Mouse (Mus musculus) forebrain, embryonic 14.5 days (tissue): ENCODE measurements at regions not wholly inside any gene's neighbourhood (a gene's known extent, or its start where the extent isn't known, plus 50 kb on each side); places are given as distances from the start of the nearest gene placed in this dataset.

Experiments used
- ATAC-seq: fragments of 200-750 bp; cut with Nextera tagmentation; 2 replicates; pipeline ENCODE4 v1.8.0; 2017; ENCODE audit warnings: mild to moderate bottlenecking, moderate library complexity
- DNase-seq: peaks from one replicate; pipeline ENCODE4 v3.0.0-alpha.2; 2015; ENCODE audit warnings: low spot score
- H3K27ac ChIP-seq: fragments of 300-500 bp; sonication (generic); 2 replicates; pipeline ENCODE4 v1.5.1; 2014; ENCODE audit warnings: low read depth, mild to moderate bottlenecking, control low read depth, low read length, moderate library complexity
- H3K27me3 ChIP-seq: fragments of 300-500 bp; sonication (generic); replicated peaks from 2 replicates; pipeline ENCODE4 v1.6.1; 2014; ENCODE audit warnings: low read length, control low read depth, mixed read lengths; ENCODE audit not compliant: control insufficient read depth, insufficient read depth
- H3K36me3 ChIP-seq: fragments of 300-500 bp; sonication (generic); 2 replicates; pipeline ENCODE4 v1.6.1; 2014; ENCODE audit warnings: low read length, control low read depth; ENCODE audit not compliant: control insufficient read depth, insufficient read depth
- H3K4me1 ChIP-seq: fragments of 300-500 bp; sonication (generic); 2 replicates; pipeline ENCODE4 v1.6.1; 2014; ENCODE audit warnings: antibody characterized with exemption, low read length, control low read depth; ENCODE audit not compliant: control insufficient read depth, insufficient read depth
- H3K4me2 ChIP-seq: fragments of 300-500 bp; sonication (generic); 2 replicates; pipeline ENCODE4 v1.6.1; 2014; ENCODE audit warnings: mild to moderate bottlenecking, control low read depth, low read length
- H3K4me3 ChIP-seq: fragments of 300-500 bp; sonication (generic); 2 replicates; pipeline ENCODE4 v1.5.1; 2014; ENCODE audit warnings: low read depth, low read length, control low read depth
- H3K9ac ChIP-seq: fragments of 300-500 bp; sonication (generic); 2 replicates; pipeline ENCODE4 v1.6.1; 2014; ENCODE audit warnings: mild to moderate bottlenecking, low read length, control low read depth, moderate library complexity
- H3K9me3 ChIP-seq: fragments of 300-500 bp; sonication (generic); replicated peaks from 2 replicates; pipeline ENCODE4 v1.6.1; 2016; ENCODE audit warnings: low read length, control low read depth, mixed read lengths; ENCODE audit not compliant: control insufficient read depth
- WGBS: fragments of 180-500 bp; shearing (Covaris S2); extraction: QIAGEN DNeasy Blood & Tissue Kit; methylation state at CpG from one replicate; pipeline ENCODE4 v1.1.7; 2014; 5-methylcytosine and 5-hydroxymethylcytosine counted together

GRCm38 (mm10) chr1:15155046-15155445, 938.1 kb downstream of the 4930444P10Rik start:
- no peak for DNase-seq

DNA sequence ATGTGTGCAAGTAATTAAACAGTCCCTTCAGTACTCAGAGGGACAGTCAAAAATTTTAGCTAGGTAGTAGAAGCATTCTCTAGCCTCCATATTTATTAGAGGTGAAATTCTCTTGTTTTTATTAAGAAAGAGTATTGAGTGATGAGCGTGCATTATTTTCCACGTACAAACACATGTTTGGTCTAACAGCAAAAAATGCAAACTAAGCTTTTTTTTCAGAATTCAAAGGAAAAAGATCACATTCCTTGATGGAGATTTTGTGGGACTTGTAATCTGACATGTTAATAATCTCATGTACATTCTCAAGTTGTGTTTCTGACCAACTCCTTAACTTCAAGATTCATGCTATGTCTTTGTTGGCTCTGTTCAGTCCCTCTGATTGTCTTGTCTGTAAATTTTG, 939.2 kb downstream of the 4930444P10Rik start:
- Histone ChIP-seq H3K9ac (no peak overlapping the region), H3K9me3 (no peaks in the 10 kb centered on the region), H3K27ac (no peak overlapping the region), H3K4me2 (no peak overlapping the region), H3K36me3 (no peaks in the 10 kb centered on the region), H3K27me3 (no peaks in the 10 kb centered on the region), H3K4me3 (no peak overlapping the region), H3K4me1 (no peaks in the 10 kb centered on the region)
- ATAC-seq (no peak), DNase-seq (no peak)
- WGBS: 93% methylated on average over 2 of the region's 2 CpGs

More at GRCm38 (mm10) chr1:15155046-15155445, 938.1 kb downstream of the 4930444P10Rik start:
- ATAC-seq: no peak
- Histone ChIP-seq H3K27ac (no peak overlapping the region), H3K36me3 (no peaks in the 10 kb centered on the region), H3K4me1 (no peaks in the 10 kb centered on the region), H3K4me3 (no peak overlapping the region), H3K9ac (no peak overlapping the region), H3K4me2 (no peak overlapping the region), H3K27me3 (no peaks in the 10 kb centered on the region), H3K9me3 (no peaks in the 10 kb centered on the region)
- WGBS: 91% methylated on average over 2 of the region's 2 CpGs

DNA sequence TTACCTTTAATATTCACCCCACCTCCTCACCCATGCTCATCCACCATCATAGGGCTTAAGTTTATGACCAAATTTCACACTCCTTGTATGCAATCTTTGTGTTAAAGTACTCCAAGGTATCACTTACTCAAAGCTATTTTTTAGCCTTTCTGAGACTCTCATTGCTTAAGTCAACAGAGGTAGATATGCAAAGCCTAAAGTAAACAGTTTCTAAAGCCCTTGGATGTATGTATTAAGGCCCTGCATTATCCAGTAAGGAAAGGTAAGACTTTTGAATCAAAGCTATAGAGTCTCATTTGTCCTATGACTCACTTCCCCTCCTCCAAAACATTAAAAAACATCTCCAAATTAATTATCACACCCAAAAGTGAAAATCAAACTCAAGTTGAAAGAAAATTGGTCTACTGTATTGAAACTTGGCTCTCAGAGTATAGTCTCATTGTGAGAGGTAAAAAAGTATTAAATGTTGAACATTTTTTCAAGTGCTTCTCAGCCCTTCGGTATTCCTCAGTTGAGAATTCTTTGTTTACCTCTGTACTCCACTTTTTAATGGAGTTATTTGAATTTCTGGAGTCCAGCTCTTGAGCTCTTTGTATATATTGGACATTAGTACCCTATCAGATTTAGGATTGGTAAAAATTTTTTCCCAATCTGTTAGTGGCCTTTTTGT, 949.1 kb downstream of the 4930444P10Rik start:
- WGBS: 81% methylated on average over 1 of the region's 1 CpGs
- Histone ChIP-seq H3K36me3 (no peaks in the 10 kb centered on the region), H3K4me3 (no peak overlapping the region), H3K9ac (no peak overlapping the region), H3K27me3 (no peaks in the 10 kb centered on the region), H3K27ac (no peak overlapping the region), H3K9me3 (no peaks in the 10 kb centered on the region), H3K4me1 (no peaks in the 10 kb centered on the region), H3K4me2 (no peak overlapping the region)
- ATAC-seq (no peak), DNase-seq (no peak)

- Histone ChIP-seq H3K36me3 (no peaks in the 10 kb centered on the region), H3K4me2 (no peak overlapping the region), H3K27ac (no peak overlapping the region), H3K9me3 (no peaks in the 10 kb centered on the region), H3K9ac (no peak overlapping the region), H3K27me3 (no peaks in the 10 kb centered on the region), H3K4me3 (no peak overlapping the region), H3K4me1 (no peaks in the 10 kb centered on the region)
- 89% methylated on average over 3 of the region's 3 CpGs for WGBS
- no peak for ATAC-seq
- DNase-seq: no peak
These were observed 974.7 kb downstream of the 4930444P10Rik start for GRCm38 (mm10) chr1:15118462-15118861.

DNA sequence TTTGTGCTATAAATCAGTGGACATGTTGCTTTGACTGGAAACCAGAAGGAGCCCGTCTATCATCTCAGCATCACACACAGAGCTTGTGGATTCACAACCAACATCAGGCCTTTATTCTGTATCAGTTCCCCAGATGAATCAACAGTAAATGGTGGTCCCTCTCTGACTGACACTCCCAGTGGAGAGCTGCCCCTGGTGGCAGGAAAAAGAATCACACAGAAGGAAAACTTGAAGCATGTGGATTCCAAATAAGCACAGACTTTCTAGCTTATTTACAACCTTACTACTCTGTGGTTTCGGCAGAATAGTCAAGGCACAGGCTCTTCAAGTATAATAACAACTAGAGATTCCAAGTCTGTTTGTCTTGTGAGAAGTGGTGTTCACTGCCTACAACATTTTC, 981.7 kb downstream of the 4930444P10Rik start:
- H3K27me3 ChIP-seq: no peaks in the 10 kb centered on the region
- no peaks in the 10 kb centered on the region for H3K36me3 ChIP-seq
- no peak overlapping the region for H3K27ac ChIP-seq
- 86% methylated on average over 2 of the region's 2 CpGs for WGBS
- DNase-seq (no peak), ATAC-seq (no peak)
- no peak overlapping the region for H3K9ac ChIP-seq
- no peak overlapping the region for H3K4me3 ChIP-seq
- H3K4me1 ChIP-seq: no peaks in the 10 kb centered on the region
- H3K4me2 ChIP-seq: no peak overlapping the region
- H3K9me3 ChIP-seq: no peaks in the 10 kb centered on the region

- no peaks in the 10 kb centered on the region for H3K9me3 ChIP-seq
- H3K4me2 ChIP-seq: no peak overlapping the region
- DNase-seq: no peak
- ATAC-seq: no peak
- WGBS: 100% methylated on average over 1 of the region's 1 CpGs
- H3K4me3 ChIP-seq: no peak overlapping the region
- no peak overlapping the region for H3K27ac ChIP-seq
- H3K36me3 ChIP-seq: no peaks in the 10 kb centered on the region
- H3K4me1 ChIP-seq: no peaks in the 10 kb centered on the region
- no peak overlapping the region for H3K9ac ChIP-seq
- no peaks in the 10 kb centered on the region for H3K27me3 ChIP-seq
These were observed 1022.8 kb downstream of the 4930444P10Rik start for GRCm38 (mm10) chr1:15070331-15070730.

DNA sequence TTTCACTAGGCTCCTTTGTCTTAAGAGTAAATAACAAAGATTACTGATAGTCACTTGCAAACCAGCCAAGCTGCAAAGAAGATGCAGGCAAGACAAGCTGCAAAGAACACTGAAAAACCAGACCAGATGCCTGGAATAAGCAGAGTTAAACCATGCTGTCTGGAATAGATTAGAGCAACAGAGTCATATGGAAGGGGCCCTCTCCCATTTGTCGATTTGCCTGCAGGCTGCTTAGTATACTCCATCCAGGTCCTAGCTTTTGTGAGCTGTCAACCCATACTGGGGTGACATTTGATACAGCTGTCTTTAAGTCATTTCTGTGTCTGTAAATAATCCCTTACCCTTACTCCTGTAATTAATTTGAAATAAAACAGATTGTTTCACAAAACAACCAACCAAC, 1059.1 kb downstream of the 4930444P10Rik start:
- DNase-seq (no peak), ATAC-seq (no peak)
- Histone ChIP-seq H3K27ac (no peak overlapping the region), H3K36me3 (no peaks in the 10 kb centered on the region), H3K9ac (no peak overlapping the region), H3K4me2 (no peak overlapping the region), H3K9me3 (no peaks in the 10 kb centered on the region), H3K4me1 (no peaks in the 10 kb centered on the region), H3K4me3 (no peak overlapping the region), H3K27me3 (no peaks in the 10 kb centered on the region)
- 77% methylated on average over 1 of the region's 1 CpGs for WGBS

GRCm38 (mm10) chr1:15018460-15018779, 1074.7 kb downstream of the 4930444P10Rik start:
- no peak overlapping the region for H3K4me2 ChIP-seq
- no peak overlapping the region for H3K4me3 ChIP-seq
- H3K36me3 ChIP-seq: no peaks in the 10 kb centered on the region
- DNase-seq: no peak
- H3K9me3 ChIP-seq: no peaks in the 10 kb centered on the region
- ATAC-seq: no peak
- no peak overlapping the region for H3K27ac ChIP-seq
- no peaks in the 10 kb centered on the region for H3K27me3 ChIP-seq
- 90% methylated on average over 4 of the region's 4 CpGs for WGBS
- no peak overlapping the region for H3K9ac ChIP-seq
- no peaks in the 10 kb centered on the region for H3K4me1 ChIP-seq

GRCm38 (mm10) chr1:15017689-15018459, 1075.3 kb downstream of the 4930444P10Rik start:
- Histone ChIP-seq H3K27ac (no peak overlapping the region), H3K27me3 (no peaks in the 10 kb centered on the region), H3K4me3 (no peak overlapping the region), H3K4me1 (no peaks in the 10 kb centered on the region), H3K9ac (no peak overlapping the region), H3K4me2 (no peak overlapping the region), H3K9me3 (no peaks in the 10 kb centered on the region), H3K36me3 (no peaks in the 10 kb centered on the region)
- DNase-seq (no peak), ATAC-seq (no peak)
- 68% methylated on average over 9 of the region's 9 CpGs for WGBS
